Mouse (Mus musculus) left cerebral cortex, postnatal 25 days (tissue): ENCODE results near the gene Rasip1. TPM values are rescaled to one million over a fixed set of nuclear protein-coding genes. Genes with fewer than 3 reads are reported as not detected.

Experiments used
- DNase-seq, 2 experiments: peaks; one replicate each; pipeline ENCODE4 v3.0.0; 2022; ENCODE audit warnings: low spot score in 2 of 2, mixed read lengths in 1 of 2
- intact Hi-C: fragments of 180-260 bp; cut with DNase I; formaldehyde crosslinking; loops from one replicate; pipeline ENCODE4 v1.15.1; 2025
- total RNA-seq, 2 experiments: library from RNA; stranded (reverse); gene quantifications; 2 replicates each; pipeline ENCODE4 v1.2.3; 2021

Gene Rasip1
- total RNA-seq: 1 to 10 TPM; 8.1 to 8.2 TPM

DNA sequence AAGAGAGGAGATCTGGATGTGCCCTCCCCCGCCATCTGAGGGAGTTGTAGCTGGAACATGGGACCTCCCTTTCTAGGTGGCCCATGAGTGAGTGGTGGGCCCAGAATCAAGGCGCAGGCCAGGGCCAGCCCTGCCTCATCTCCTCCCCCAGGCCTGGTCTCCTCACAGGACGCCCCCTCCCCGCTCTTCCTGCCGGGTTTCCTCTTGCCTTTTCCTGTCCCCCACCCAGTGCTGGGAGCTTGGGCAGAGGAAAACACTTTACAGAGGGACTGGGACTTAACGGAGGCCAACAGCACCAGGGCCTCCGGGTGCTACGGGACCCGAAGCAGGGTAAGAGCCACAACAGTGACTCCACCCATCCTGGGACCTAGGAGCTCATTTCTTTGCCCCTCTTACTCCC, at the start of gene Rasip1:
Rasip1 (plus strand) TSS at position 228 of the 400 bp plus-strand sequence.
- intact Hi-C loops: no loop called here
- no peak for DNase-seq

DNA sequence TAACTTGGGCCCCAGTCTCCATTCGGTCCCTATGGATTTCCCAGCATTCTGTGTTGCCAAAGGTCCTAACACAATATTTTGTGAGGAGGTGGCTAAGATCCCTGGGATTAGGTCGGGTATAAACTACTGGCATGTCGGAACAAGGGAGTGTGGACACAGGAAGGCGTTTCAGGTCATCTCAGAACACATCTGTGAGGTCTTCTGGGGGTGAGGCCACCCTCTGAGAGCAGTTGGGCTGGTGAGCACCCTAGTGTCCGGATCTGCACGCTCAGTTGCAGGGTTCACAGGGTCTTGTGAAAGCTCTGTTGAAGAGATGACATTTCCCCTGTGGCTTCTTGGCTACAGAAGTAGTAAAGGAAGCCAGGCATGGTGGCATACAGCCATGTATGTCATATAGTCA, 41.4 kb upstream of the Rasip1 start:
- no peak for DNase-seq
- intact Hi-C loops: no loop called here

DNA sequence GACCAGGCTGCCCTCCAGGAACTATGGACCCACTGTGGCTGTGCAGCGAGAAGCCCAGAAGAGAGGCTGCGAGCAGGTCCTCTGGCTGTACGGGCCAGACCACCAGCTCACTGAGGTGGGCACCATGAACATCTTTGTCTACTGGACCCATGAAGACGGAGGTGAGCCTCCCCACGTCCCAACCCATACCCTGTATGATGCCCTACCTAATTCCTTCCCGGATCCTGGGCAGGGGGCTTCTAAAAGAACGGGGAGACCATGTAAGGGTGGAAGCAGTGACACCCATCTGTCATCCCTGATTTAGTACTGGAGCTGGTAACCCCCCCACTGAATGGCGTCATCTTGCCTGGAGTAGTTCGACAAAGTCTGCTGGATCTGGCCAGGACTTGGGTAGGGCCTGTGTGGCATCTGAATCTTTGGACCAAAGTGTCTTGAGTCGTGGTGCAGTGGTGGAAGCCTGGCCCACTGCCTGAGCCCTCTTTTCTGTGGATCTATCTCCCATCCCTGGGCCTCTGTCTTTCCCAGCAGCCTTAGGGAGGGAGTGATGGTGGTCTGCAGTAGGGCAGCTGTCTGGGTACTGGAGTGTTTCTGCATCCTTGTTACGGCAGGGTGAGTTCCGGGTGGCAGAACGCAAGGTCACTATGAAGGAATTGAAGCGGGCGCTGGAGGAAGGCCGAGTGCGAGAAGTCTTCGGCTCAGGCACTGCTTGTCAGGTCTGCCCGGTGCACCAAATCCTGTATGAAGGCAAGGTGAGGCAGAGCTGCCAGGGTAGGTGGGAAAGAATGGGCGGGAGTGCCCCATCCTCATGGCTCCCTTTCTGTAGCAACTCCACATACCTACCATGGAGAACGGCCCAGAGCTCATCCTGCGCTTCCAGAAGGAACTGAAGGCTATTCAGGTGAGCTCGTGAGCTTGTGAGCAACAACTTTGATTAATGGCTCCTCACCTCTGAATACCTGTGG, 39.4 kb upstream of the Rasip1 start:
- intact Hi-C loops: no loop called here
- no peak for DNase-seq

DNA sequence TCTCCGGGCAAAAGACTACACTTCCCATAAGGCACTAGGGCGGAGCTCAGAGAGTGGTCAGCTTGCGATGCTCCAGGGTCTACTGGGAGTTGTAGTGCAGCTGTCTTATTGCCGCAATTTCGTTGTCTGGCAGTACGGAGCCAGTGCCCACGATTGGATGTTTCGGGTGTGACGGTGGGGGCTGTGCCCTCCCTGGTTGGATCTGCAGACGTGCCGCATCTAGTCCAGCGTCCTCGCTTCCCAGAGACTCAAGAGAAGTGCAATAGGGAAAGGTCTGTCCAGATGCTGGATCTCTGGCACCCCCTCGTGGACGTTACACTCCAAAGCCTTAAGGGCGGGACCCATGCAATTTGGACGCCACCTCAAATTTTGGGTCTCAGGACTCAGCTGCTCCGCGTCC, 38.1 kb upstream of the Rasip1 start:
- peak; percentile 94 to 100 for DNase-seq
- intact Hi-C loops: no loop called here

DNA sequence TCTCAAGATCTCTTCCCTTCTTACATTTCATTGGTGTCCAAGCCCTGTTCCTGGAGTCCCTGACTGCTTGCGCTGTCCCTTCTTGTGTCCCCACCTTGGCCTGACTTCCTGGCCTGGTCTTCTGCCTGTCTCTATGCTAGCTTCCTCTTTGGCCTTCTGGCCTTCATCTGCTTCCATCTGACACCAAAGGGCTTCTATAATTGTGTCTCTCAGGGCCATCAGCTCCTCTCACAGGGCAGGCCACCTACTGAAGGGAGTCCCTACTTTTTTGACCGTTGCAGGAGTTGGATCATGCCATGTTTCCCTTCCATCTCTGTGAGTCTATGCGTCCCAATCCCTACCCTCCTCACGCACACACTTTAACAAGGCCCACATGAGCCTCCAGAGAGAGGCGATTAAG, 37.4 kb upstream of the Rasip1 start:
- no peak for DNase-seq
- intact Hi-C loops: loop anchor here (5.0 kb wide), 1 partner anchor 92 kb away; the partner anchor contains the start of gene Ntn5

DNA sequence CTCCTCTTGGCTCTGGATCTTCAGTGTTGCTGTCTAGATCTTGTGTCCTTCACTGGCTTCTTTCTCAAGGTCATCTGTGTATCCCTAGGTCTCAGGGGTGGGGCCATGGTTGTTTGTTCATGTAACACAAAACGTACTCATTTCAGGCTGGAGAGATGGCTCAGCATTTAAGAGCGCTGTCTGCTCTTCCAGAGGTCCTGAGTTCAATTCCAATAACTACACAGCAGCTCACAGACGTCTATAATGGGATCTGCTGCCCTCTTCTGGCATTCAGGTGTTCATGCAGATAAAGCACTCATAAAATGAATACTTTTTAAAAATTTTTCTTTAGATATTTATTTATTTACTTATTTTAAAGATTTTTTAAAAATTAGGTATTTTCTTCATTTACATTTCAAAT, 36.4 kb upstream of the Rasip1 start:
- no peak for DNase-seq
- intact Hi-C loops: loop anchor here (5.0 kb wide), 1 partner anchor 91 kb away; the partner anchor contains the start of gene Ntn5

DNA sequence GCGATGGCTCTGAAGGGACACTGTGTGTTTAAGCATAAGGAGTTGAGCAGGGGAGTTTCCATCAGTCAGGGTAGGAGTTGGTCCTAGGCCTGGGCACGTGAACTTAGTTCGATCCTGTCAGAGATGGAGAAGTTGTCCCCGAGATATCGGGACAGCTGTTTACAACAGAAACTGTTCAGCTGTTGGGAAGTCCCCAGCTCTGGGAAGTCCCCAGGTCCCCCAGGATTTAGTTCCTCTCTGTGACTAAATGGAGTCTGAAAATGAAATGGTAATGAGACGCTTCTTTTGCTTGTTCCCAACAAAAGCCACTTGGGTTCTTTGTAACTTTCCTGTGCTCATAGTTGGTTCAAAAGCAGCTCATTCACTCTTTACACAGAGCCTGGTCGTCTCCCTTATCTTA, 35.4 kb upstream of the Rasip1 start:
- intact Hi-C loops: loop anchor here (2.0 to 5.0 kb wide), 2 partner anchors 31 to 90 kb away; partner anchors contain the start of gene Ntn5
- no peak for DNase-seq

DNA sequence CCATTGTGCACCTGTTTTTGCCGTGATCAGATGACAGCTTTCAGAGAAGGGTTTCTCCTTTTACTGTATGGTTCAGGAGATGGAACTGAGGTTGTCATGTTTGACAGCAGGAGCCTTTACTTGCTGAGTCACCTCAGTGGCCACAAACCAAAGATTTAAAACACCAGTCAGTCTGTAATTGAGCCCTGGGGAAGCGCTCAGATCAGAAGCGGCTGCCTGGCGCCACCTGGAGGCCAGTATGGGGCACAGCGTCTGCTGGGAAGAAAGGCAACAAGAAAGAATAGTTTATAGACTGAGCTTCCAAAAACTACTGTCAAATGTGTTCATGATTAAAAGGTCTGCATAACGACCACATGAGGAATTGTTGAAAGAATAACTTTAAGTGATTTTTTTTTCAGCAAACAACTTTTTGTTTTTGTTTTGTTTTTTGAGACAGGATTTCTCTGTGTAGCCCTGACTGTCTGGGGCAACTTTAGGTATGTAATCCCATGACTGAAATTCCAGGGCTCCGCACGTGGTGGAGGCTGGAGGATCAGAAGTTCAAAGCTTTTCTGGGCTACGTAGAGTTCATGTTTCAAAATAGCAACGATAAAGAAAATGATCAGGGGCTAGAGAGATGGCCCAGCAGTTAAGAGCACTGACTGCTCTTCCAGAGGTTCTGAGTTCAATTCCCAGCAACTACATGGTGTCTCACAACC, 34.0 kb upstream of the Rasip1 start:
- peak; percentile 68 to 80 for DNase-seq
- intact Hi-C loops: loop anchor here (2.0 to 5.0 kb wide), 2 partner anchors 32 to 89 kb away; partner anchors contain the start of gene Ntn5

DNA sequence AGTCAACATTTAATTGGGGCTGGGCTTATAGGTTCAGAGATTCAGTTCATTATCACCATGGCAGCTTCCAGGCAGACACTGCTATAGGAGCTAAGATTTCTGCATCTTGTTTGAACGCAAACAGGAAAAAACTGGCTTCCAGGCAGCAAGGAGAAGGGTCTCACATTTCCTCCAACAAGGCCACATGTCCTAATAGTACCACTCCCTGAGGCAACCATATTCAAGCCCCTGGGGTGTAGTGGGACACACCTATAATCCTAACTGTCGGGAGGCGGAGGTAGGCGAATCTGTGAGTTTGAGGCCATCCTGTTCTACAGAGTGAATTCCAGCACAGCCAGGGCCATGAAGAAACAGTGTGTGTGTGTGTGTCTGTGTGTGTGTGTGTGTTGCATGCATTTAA, 32.1 kb upstream of the Rasip1 start:
- intact Hi-C loops: loop anchor here (2.0 kb wide), 1 partner anchor 16 kb away; no protein-coding TSS in a partner anchor
- no peak for DNase-seq

DNA sequence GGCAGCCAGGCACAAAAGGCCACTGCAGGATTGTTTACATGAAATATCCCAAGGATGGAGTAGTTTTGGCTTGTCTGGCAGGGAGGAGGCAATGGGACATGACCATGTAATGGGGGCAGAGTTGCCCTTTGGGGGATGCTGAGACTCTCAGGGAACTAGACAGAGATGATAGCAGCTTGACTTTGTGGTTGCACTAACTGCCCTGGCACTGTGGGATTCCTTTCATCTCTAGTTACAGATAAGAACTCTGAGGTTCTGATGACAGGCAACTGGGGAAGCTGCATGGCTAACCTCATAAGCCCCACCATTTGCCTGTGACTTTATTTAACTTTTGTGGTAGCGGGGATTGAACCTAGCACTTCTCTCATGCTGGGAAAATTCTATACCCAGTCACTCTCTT, 31.2 kb upstream of the Rasip1 start:
- intact Hi-C loops: no loop called here
- DNase-seq: no peak

DNA sequence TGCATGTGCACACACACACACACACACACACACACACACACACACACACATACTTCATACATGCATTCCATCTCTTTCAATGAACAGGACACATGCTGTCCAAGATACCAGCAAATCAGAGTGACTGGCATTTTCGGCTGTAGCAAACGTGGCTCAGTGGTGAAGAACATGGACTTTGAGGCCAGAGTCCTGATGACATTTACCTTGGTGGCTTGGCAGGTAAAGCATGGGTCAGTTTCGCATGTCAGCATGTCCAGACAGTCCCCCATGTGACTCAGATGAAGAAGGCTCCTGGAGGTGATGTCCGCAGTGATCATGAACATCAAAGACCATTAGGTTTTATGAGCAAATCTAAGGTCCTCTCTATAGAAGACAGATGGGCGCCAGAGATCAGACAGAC, 30.3 kb upstream of the Rasip1 start:
- intact Hi-C loops: no loop called here
- no peak for DNase-seq

DNA sequence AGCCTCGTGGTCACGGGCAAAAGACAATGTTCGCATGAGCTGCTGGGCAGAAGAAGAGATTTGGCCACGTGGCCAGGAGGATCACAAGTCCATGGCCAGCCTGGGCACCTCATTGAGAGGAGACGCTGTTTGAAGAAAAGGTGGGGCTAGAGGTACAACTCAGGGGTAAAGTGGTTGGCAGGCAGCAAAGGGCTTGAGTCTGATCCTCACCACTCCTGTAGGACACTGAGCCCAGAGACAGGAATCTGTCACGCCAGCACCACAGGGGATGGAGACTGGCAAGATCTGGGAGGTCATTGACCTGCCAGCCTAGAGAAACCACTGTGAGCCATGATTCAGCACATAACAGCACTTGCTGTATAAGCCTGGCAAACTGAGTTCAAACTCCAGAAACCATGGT, 29.8 kb upstream of the Rasip1 start:
- DNase-seq: no peak
- intact Hi-C loops: no loop called here

DNA sequence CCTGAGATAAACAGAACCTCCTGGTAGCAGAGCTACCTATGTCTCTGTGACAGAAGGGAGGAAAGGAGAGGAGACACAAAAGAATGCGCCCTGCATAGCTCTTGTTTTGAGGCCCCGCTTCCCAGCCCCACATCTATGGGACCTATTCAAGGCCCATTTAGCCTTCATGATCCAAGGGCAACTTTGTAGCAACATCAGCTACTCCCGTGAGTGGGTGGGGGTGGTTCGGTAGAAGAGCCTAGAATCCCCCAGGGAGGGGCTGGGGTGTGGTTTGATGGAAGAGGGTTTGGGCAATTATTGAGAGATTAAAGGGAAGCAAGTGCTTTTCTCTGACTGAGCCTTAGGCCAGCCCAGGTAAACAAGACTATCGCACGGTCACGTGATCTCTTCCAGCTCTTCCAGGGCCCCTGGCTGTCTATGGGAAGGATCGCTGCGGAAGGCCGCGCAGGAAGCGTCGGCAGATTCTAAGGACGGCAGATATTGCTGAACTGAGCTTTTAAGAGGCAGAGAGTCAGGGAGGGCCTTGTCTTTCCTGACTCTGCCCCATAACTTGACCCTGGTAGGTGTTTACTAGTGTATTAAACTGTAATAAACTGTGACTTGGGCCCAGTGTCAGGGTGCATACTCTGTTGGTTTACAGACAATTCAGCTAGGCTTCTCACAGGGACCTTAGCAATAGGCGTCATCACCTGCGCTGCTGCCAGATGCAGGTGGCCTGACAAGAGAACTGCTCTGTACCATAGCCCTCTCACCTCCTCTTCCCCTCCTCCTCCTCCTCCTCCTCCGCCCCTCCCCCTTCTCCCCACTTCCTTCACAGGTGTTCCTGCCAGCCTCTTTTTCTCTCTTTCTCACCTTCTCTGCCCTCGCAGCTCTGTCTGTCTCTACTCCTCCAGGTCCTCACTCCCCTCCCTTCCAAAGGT, 28.1 kb upstream of the Rasip1 start:
- intact Hi-C loops: no loop called here
- no peak for DNase-seq

DNA sequence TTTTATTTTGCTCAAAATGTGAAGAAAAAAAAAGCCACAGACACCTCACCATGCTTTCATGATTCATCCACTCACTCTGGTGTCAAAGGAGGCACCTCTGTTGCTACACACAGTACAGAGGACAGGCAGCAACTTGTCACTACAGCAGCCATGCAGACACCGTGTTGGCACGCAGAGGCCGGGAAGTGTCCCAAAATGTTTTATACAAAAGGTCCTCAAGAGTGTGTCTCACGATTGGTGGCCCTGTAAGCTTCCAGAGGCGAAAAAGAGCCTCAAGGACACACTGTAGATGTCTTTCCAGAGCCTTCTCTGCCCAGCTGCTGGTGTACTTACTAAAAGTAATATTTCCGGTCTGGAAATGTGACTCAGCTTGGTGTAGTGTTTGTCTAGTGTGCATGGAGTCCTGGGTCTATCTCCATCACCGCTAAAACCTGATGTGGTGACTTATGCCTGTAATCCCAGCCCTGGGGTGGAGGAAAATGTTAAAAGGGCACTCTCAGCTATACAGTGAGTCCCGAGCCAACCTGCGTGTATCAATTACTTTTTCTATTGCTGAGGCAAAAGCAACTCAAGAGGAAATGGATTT, 21.5 kb upstream of the Rasip1 start:
- intact Hi-C loops: loop anchor here (5.0 kb wide), 1 partner anchor 77 kb away; the partner anchor contains the start of gene Ntn5

DNA sequence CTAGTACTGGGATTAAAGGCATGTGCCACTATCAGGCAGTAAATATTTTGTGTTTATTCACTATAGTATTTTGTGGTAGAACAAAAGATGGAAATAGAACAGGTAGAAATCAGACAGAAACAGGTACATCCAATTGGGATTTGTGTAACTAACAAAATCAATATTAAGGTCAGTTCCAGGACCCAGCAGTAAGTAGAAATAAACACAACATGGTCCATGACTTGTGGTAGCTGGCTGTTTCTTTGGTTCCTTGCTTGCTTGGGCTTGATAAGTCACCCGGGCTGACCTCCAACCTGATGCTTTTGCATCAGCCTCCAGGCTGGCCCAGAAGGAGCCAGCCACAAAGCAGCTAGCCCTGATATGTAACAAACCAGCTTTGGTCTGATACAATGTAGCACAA, 17.8 kb upstream of the Rasip1 start:
- intact Hi-C loops: loop anchor here (5.0 kb wide), 1 partner anchor 73 kb away; the partner anchor contains the start of gene Ntn5

More for the DNA sequence above, 21.5 kb upstream of the Rasip1 start:
- DNase-seq: no peak

DNA sequence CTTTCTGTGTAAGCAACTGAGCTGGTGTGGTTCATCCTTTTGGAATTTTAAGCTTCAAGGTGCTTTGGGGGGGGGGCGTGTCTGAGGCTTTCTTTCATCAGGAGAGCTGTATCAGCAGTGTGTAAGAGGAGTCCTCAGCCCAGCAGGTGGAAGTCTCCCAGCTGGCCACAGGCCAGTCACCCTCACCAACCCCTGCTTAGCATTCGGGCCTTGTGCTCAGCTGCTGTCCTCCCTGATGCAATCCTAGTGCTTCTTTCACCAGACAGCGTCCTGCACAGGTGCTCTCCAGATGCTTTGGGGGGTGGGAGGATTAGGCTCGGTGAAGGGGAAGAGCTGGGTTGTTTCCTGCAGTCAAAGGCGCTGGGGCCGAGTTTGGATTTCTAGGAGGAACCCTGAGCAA, 11.0 kb upstream of the Rasip1 start:
- intact Hi-C loops: no loop called here
- DNase-seq: no peak

More for the DNA sequence above, 17.8 kb upstream of the Rasip1 start:
- no peak for DNase-seq

DNA sequence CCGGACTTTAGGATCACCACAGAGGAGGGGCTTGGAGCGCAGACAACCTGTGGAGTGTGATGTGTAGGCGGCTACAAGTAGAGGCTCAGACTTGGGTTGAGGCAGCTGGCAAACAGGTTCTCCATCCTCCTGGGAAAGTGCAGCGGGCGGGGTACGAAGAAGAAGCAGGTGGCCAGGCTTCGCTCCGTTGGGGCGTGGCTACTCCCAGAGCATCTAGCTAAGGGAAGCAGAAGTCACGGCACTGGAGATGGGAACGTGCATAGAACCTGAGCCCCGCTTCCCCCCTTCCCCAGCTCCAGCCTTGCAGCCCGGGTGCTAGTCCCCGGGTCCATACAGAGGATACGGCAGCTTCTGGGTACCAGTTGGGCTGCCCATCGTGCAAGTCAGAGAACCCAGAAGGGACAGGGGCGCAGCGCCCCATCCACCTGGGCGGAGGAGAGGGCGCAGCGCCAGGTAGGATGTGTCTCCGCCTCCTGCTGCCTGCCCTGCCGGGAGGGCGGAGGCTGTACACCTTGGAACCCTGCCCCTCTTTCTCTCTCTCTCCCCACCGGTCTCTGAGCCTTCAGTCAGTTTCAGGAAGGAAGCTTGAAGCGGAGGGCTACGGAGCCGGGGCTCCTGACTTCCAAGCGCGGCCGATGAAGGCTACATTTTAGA, 10.1 kb upstream of the Rasip1 start, which contains the start of gene Fut1:
Fut1 (plus strand) TSS at position 248 of the 654 bp plus-strand sequence.
- intact Hi-C loops: no loop called here
- DNase-seq: peak; percentile 30 to 39

DNA sequence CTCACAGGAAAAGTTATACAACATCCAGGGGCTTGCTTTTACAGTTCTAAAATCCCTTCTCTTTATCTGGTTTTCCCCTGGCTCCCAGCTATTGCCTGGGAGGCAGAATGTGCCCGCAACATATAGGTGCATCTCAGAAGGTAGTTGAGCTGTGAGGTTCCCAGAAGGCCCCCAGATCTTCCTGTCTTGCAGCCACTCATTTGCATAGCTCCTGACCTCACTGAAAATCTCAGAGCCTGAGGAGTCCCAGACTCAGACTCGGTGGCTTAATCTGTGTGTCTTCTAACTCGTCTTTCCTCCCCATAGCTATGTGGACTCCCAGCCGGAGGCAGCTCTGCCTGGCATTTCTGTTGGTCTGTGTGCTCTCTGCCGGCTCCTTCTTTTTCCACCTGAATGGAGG, 9.0 kb upstream of the Rasip1 start:
- no peak for DNase-seq

More for the DNA sequence above, 9.0 kb upstream of the Rasip1 start:
- intact Hi-C loops: no loop called here
